Mouse (Mus musculus): ENCODE data around the gene Kcnk12. TPM values are rescaled to one million over a fixed set of nuclear protein-coding genes. Genes with fewer than 3 reads are reported as not detected.

The Kcnk12 gene
- total and polyA plus RNA-seq, 2 experiments from 2014 or later, result 4.5 to 7.9 TPM

- H3K27ac ChIP-seq (ENCODE audit: low read depth, low read length), result no peak overlapping the region
- H3K27me3 ChIP-seq (ENCODE audit: insufficient read depth, low read length), result no peaks in the 10 kb centered on the region
- 91% methylated on average over 4 of the region's 4 CpGs for WGBS
- no peak overlapping the region for H3K4me2 ChIP-seq (ENCODE audit: low read depth)
- H3K4me1 ChIP-seq (ENCODE audit: insufficient read depth), result no peaks in the 10 kb centered on the region
- no peak for TF ChIP-seq CTCF (IDR thresholded peaks at IDR 0.05; ENCODE audit: low read depth)
- no peaks in the 10 kb centered on the region for H3K9me3 ChIP-seq (ENCODE audit: low read length)
- no peak for DNase-seq
- no peak for ATAC-seq
- H3K4me3 ChIP-seq (ENCODE audit: low read depth, low read length), result no peak overlapping the region
- no peak overlapping the region for H3K9ac ChIP-seq
- no peaks in the 10 kb centered on the region for H3K36me3 ChIP-seq (ENCODE audit: insufficient read depth)
Observed at GRCm38 (mm10) chr17:87787711-87788110, 10.1 kb downstream of the Kcnk12 start.

- H3K27ac ChIP-seq (ENCODE audit: low read depth, low read length), result no peak overlapping the region
- no peaks in the 10 kb centered on the region for H3K36me3 ChIP-seq (ENCODE audit: insufficient read depth)
- H3K9me3 ChIP-seq (ENCODE audit: low read length), result no peaks in the 10 kb centered on the region
- no peaks in the 10 kb centered on the region for H3K27me3 ChIP-seq (ENCODE audit: insufficient read depth, low read length)
- no peaks in the 10 kb centered on the region for H3K4me1 ChIP-seq (ENCODE audit: insufficient read depth)
- H3K4me2 ChIP-seq (ENCODE audit: low read depth), result no peak overlapping the region
- WGBS, result 97% methylated on average over 15 of the region's 15 CpGs
- DNase-seq, result no peak
- no peak for TF ChIP-seq CTCF (IDR thresholded peaks at IDR 0.05; ENCODE audit: low read depth)
- no peak overlapping the region for H3K4me3 ChIP-seq (ENCODE audit: low read depth, low read length)
- no peak for ATAC-seq
- no peak overlapping the region for H3K9ac ChIP-seq
Observed at GRCm38 (mm10) chr17:87785721-87786120, 12.1 kb downstream of the Kcnk12 start.

DNA sequence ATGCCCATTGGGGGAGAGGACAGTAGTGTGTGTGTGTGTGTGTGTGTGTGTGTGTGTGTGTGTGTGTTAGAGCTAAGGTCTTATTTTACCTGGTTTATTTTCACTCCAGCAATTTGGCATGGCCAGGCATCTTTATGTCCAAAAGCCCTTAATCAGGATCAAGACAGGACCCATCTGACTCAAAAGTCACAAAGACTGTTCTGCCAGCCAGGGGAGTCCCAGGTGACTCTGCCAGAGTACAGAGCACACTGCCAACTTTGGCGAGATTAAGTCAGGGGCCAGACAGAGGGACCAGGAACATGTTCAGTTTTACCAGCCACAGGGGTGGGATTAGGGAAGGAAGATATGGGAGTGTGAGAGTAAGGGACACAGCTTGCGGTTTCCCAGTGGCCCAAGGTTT lies 12.9 kb downstream of the Kcnk12 start:
- no peak for DNase-seq
- Histone ChIP-seq H3K4me1 (ENCODE audit: insufficient read depth) (no peaks in the 10 kb centered on the region), H3K27me3 (ENCODE audit: insufficient read depth, low read length) (no peaks in the 10 kb centered on the region), H3K4me3 (ENCODE audit: low read depth, low read length) (no peak overlapping the region), H3K9ac (no peak overlapping the region), H3K9me3 (ENCODE audit: low read length) (no peaks in the 10 kb centered on the region), H3K4me2 (ENCODE audit: low read depth) (no peak overlapping the region), H3K36me3 (ENCODE audit: insufficient read depth) (no peaks in the 10 kb centered on the region), H3K27ac (ENCODE audit: low read depth, low read length) (no peak overlapping the region)
- WGBS, result 83% methylated on average over 2 of the region's 2 CpGs
- no peak for ATAC-seq
- TF ChIP-seq CTCF (IDR thresholded peaks at IDR 0.05; ENCODE audit: low read depth), result no peak

DNA sequence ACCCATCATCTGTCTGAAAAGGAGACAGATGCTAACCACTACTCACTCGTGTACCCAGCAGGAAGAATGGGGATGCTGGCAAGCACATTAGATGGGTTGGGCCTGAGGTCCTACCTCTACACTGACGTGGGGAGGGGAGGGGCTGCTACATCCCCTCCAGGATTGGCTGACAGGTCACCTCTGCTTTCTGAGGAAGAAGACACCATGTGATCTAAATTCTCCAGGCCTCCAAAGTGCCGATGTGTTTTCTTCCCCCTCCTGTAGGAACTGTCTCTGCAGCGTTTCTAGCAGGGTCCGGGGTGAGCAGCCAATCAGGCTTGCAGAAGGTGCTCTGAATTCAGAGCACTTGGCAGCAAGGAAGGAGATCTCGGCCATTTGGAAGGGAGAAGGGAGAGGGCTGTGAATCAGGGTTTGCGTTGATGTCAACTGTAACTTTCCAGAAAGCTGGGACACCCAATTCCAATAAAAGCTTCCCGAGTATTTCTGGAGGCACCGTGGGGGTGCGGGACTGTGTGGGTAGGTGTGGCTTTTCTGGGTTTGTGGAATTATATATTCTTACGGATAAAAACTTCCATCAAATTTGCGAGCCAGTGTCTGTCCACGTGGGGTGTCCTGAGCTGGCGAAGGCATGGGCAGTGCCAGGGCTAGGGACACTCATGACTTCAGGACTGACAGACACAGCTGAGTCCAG lies 13.5 kb downstream of the Kcnk12 start:
- Histone ChIP-seq H3K27me3 (ENCODE audit: insufficient read depth, low read length) (no peaks in the 10 kb centered on the region), H3K4me1 (ENCODE audit: insufficient read depth) (no peaks in the 10 kb centered on the region), H3K4me3 (ENCODE audit: low read depth, low read length) (no peak overlapping the region), H3K36me3 (ENCODE audit: insufficient read depth) (no peaks in the 10 kb centered on the region), H3K9ac (no peak overlapping the region), H3K27ac (ENCODE audit: low read depth, low read length) (no peak overlapping the region), H3K4me2 (ENCODE audit: low read depth) (no peak overlapping the region), H3K9me3 (ENCODE audit: low read length) (no peaks in the 10 kb centered on the region)
- no peak for TF ChIP-seq CTCF (IDR thresholded peaks at IDR 0.05; ENCODE audit: low read depth)
- no peak for DNase-seq
- WGBS, result 61% methylated on average over 14 of the region's 14 CpGs
- ATAC-seq, result peak; percentile 16; the same call in 1 of the 2 replicates

DNA sequence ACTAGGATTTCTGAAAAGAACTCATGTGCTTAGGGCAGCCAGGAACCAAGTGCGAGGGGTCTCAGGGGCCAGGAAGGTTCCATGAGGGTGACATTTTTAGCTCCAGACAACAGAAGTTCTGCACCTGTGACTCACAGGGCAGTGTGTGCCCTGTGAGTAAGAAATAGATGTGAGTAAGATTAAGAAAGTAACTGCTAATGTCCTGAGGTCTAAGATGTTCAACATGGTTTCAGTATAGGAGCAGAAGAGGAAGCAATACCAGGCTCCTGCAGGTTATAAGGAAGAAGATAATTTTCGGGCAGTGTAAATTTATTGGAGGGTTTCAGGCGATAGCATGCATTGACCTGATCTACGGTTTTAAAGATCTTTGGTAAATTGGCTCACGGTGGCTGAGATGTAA lies 16.6 kb downstream of the Kcnk12 start:
- Histone ChIP-seq H3K4me3 (ENCODE audit: low read depth, low read length) (no peak overlapping the region), H3K27me3 (ENCODE audit: insufficient read depth, low read length) (no peaks in the 10 kb centered on the region), H3K4me1 (ENCODE audit: insufficient read depth) (no peaks in the 10 kb centered on the region), H3K9me3 (ENCODE audit: low read length) (no peaks in the 10 kb centered on the region), H3K36me3 (ENCODE audit: insufficient read depth) (no peaks in the 10 kb centered on the region), H3K4me2 (ENCODE audit: low read depth) (no peak overlapping the region), H3K27ac (ENCODE audit: low read depth, low read length) (no peak overlapping the region), H3K9ac (no peak overlapping the region)
- DNase-seq (no peak), ATAC-seq (no peak)
- WGBS, result 94% methylated on average over 5 of the region's 5 CpGs
- no peak for TF ChIP-seq CTCF (IDR thresholded peaks at IDR 0.05; ENCODE audit: low read depth)

- no peak for DNase-seq
- ATAC-seq, result peak; percentile 62
- no peak for TF ChIP-seq CTCF (IDR thresholded peaks at IDR 0.05; ENCODE audit: low read depth)
- Histone ChIP-seq H3K27ac (ENCODE audit: low read depth, low read length) (no peak overlapping the region), H3K9ac (no peak overlapping the region), H3K9me3 (ENCODE audit: low read length) (no peaks in the 10 kb centered on the region), H3K36me3 (ENCODE audit: insufficient read depth) (no peaks in the 10 kb centered on the region), H3K4me1 (ENCODE audit: insufficient read depth) (no peaks in the 10 kb centered on the region), H3K27me3 (ENCODE audit: insufficient read depth, low read length) (no peaks in the 10 kb centered on the region), H3K4me3 (ENCODE audit: low read depth, low read length) (no peak overlapping the region), H3K4me2 (ENCODE audit: low read depth) (no peak overlapping the region)
- WGBS, result 44% methylated on average over 2 of the region's 2 CpGs
Observed at GRCm38 (mm10) chr17:87780164-87780563, 17.6 kb downstream of the Kcnk12 start.

- H3K27ac ChIP-seq (ENCODE audit: low read depth, low read length), result no peak overlapping the region
- DNase-seq (no peak), ATAC-seq (no peak)
- H3K36me3 ChIP-seq (ENCODE audit: insufficient read depth), result no peaks in the 10 kb centered on the region
- no peak overlapping the region for H3K4me3 ChIP-seq (ENCODE audit: low read depth, low read length)
- H3K27me3 ChIP-seq (ENCODE audit: insufficient read depth, low read length), result no peaks in the 10 kb centered on the region
- H3K9me3 ChIP-seq (ENCODE audit: low read length), result no peaks in the 10 kb centered on the region
- H3K9ac ChIP-seq, result no peak overlapping the region
- H3K4me2 ChIP-seq (ENCODE audit: low read depth), result no peak overlapping the region
- 82% methylated on average over 8 of the region's 8 CpGs for WGBS
- H3K4me1 ChIP-seq (ENCODE audit: insufficient read depth), result no peaks in the 10 kb centered on the region
- TF ChIP-seq CTCF (IDR thresholded peaks at IDR 0.05; ENCODE audit: low read depth), result no peak
Observed at GRCm38 (mm10) chr17:87774982-87775381, 22.8 kb downstream of the Kcnk12 start.
